8 mouse cellular contexts compared by ENCODE assay signal in the genomic region with DNA sequence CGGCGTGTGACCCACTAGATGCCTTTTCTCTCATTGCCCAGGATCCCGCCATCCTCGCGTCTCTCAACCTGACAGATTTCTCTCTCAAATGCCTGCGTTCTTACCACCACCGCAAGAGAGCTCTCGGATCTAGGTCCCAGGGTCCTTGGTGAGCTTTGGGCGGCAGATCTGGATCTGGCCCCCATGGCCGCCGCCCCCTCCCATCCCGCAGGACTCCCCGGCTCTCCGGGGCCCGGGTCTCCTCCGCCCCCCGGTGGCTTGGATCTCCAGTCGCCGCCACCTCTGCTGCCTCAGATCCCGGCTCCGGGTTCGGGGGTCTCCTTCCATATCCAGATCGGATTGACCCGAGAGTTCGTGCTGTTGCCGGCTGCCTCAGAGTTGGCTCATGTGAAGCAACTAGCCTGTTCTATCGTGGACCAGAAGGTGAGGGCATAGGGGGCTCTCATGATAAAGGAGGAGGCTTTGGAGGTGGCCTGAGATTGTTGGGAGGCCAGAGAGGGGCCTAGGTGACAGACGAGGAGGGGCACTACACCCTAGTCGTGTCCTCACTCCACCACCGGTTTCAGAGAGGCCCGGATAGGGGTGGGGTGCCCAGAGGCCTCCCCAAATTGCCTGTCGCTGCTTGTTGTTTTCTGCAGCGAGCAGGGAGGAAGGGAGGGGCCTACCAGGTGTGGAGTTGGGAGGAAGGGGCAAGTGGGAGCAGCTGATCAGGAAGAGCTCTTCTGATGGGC. TPM values are rescaled to one million over a fixed set of nuclear protein-coding genes. Genes with fewer than 3 reads are reported as not detected.
DNase-seq lines count a peak whose midpoint lies in the region; ATAC-seq and TF ChIP-seq lines count a peak whose summit lies in the region.

No protein-coding gene starts in this region.

- ATAC-seq in hindbrain, embryonic 15.5 days (ENCODE audit: low FRiP score, low read depth): peak; percentile 5; the same call in 1 of the 2 replicates
- no peak for ATAC-seq in liver, embryonic 11.5 days (replicated peaks; ENCODE audit: low FRiP score)

- TF ChIP-seq CTCF in layer of hippocampus, adult 2 months (conservative IDR thresholded peaks at IDR 0.05): no peak

- peak overlapping the region; percentile 87 for H3K27ac ChIP-seq in layer of hippocampus, adult 2 months
- H3K27ac ChIP-seq in forebrain, embryonic 10.5 days: peak overlapping the region; percentile 84
- peak overlapping the region; percentile 69 for H3K27ac ChIP-seq in hindbrain, embryonic 15.5 days (replicated peaks)
- peak overlapping the region; percentile 64 for H3K27ac ChIP-seq in liver, embryonic 11.5 days (ENCODE audit: low read depth, low read length)

- no peak for TF ChIP-seq POLR2A in myocyte (IDR thresholded peaks at IDR 0.05; ENCODE audit: insufficient read length, low read depth)

- H3K9ac ChIP-seq in hindbrain, embryonic 15.5 days: peak overlapping the region; percentile 52
- peak overlapping the region; percentile 73 for H3K9ac ChIP-seq in liver, embryonic 11.5 days (ENCODE audit: low read depth, low read length)

- 3% methylated on average over 33 of the region's 33 CpGs for WGBS in forebrain, embryonic 10.5 days
- 2% methylated on average over 33 of the region's 33 CpGs for WGBS in hindbrain, embryonic 15.5 days
- 2% methylated on average over 33 of the region's 33 CpGs for WGBS in liver, embryonic 11.5 days

- H3ac ChIP-seq in myocyte (ENCODE audit: control insufficient read depth, insufficient read length): peak overlapping the region; percentile 61

- H3K27me3 ChIP-seq in forebrain, embryonic 10.5 days (ENCODE audit: poor library complexity, severe bottlenecking): peaks cover 13% of the 10 kb centered on the region; the same call in 1 of the 2 replicates
- H3K27me3 ChIP-seq in hindbrain, embryonic 15.5 days: no peaks in the 10 kb centered on the region
- no peaks in the 10 kb centered on the region for H3K27me3 ChIP-seq in liver, embryonic 11.5 days (replicated peaks; ENCODE audit: control insufficient read depth, insufficient read depth, low read length)
- H3K27me3 ChIP-seq in myocyte (ENCODE audit: control insufficient read depth, insufficient read depth, insufficient read length): no peaks in the 10 kb centered on the region

- DNase-seq in layer of hippocampus, adult 2 months (ENCODE audit: low spot score in 2 of 2): no peak
- no peak for DNase-seq in layer of hippocampus, adult 18-20 months (ENCODE audit: low spot score in 2 of 2)
- peak; percentile 31 for DNase-seq in forebrain, embryonic 10.5 days (ENCODE audit: extremely low spot score, low spot score)
- no peak for DNase-seq in liver, embryonic 11.5 days (ENCODE audit: low spot score)
- DNase-seq in thymus, postnatal 4 days: peak; percentile 81
- no peak for DNase-seq in left cerebral cortex, postnatal 14 days (ENCODE audit: low spot score in 2 of 2)

- peaks cover 48% of the 10 kb centered on the region for H3K36me3 ChIP-seq in forebrain, embryonic 10.5 days (replicated peaks)
- H3K36me3 ChIP-seq in hindbrain, embryonic 15.5 days: peaks cover 27% of the 10 kb centered on the region
- H3K36me3 ChIP-seq in liver, embryonic 11.5 days (ENCODE audit: control insufficient read depth, insufficient read depth, low read length): peaks cover 18% of the 10 kb centered on the region
- peaks cover 3% of the 10 kb centered on the region for H3K36me3 ChIP-seq in myocyte (ENCODE audit: control insufficient read depth, insufficient read depth)

- no peaks in the 10 kb centered on the region for H3K9me3 ChIP-seq in forebrain, embryonic 10.5 days
- no peaks in the 10 kb centered on the region for H3K9me3 ChIP-seq in hindbrain, embryonic 15.5 days
- no peaks in the 10 kb centered on the region for H3K9me3 ChIP-seq in liver, embryonic 11.5 days (ENCODE audit: control insufficient read depth, low read length)

- peaks cover 48% of the 10 kb centered on the region for H3K4me1 ChIP-seq in forebrain, embryonic 10.5 days
- H3K4me1 ChIP-seq in hindbrain, embryonic 15.5 days (replicated peaks): peaks cover 33% of the 10 kb centered on the region
- peaks cover 32% of the 10 kb centered on the region for H3K4me1 ChIP-seq in liver, embryonic 11.5 days (replicated peaks; ENCODE audit: control insufficient read depth, insufficient read depth, low read length)

- H3K79me2 ChIP-seq in myocyte (ENCODE audit: control insufficient read depth, insufficient read depth): no peaks in the 10 kb centered on the region

- H3K4me3 ChIP-seq in layer of hippocampus, adult 2 months: peak overlapping the region; percentile 54
- peak overlapping the region; percentile 66 for H3K4me3 ChIP-seq in forebrain, embryonic 10.5 days
- H3K4me3 ChIP-seq in hindbrain, embryonic 15.5 days: peak overlapping the region; percentile 56
- peak overlapping the region; percentile 74 for H3K4me3 ChIP-seq in liver, embryonic 11.5 days (ENCODE audit: low read depth, low read length)
- peak overlapping the region; percentile 73 for H3K4me3 ChIP-seq in myocyte

- peak overlapping the region; percentile 82 for H3K4me2 ChIP-seq in hindbrain, embryonic 15.5 days
- peak overlapping the region; percentile 100 for H3K4me2 ChIP-seq in liver, embryonic 11.5 days
- peak overlapping the region; percentile 98 for H3K4me2 ChIP-seq in myocyte (ENCODE audit: low read depth)

- intact Hi-C loops in left cerebral cortex, postnatal 14 days (cut with DNase I): no loop called here

TF ChIP-seq in myocyte, 11 proteins besides CTCF, POLR2A, EP300 and RAD21:
- no peak for TF ChIP-seq MYOG (IDR thresholded peaks at IDR 0.05; ENCODE audit: control insufficient read depth in 1 of 3, insufficient read depth in 1 of 3, insufficient read length in 2 of 3, low read depth in 2 of 3)
- no peak for TF ChIP-seq TCF3 (IDR thresholded peaks at IDR 0.05; ENCODE audit: insufficient read length, low read depth)
- no peak for TF ChIP-seq REST (IDR thresholded peaks at IDR 0.05; ENCODE audit: insufficient read depth, insufficient read length)
- TF ChIP-seq MYOD1 (IDR thresholded peaks at IDR 0.05; ENCODE audit: control insufficient read depth in 1 of 3, insufficient read length in 2 of 3, low read depth in 2 of 3): no peak

RNA-seq across cellular contexts. Expression of a gene that starts 0.9 kb away (rescaled TPM):
- 1 to 10 TPM; 6.5 to 7.3 TPM for total RNA-seq in layer of hippocampus, adult 2 months (2021)
- 1 to 10 TPM; 4.7 to 6.1 TPM for total RNA-seq in layer of hippocampus, adult 18-20 months (2021)
- polyA plus RNA-seq in forebrain, embryonic 10.5 days (2016; fragmentation: Nextera tagmentation; extraction: Ambion mirVana): 9.6 and 10.7 TPM in 2 replicates
- polyA plus RNA-seq in hindbrain, embryonic 15.5 days (2015; fragmentation: Nextera tagmentation; extraction: Ambion mirVana): 6.2 and 6.7 TPM in 2 replicates
- polyA plus RNA-seq in liver, embryonic 11.5 days (2014; fragmentation: Nextera tagmentation; extraction: Ambion mirVana): 7.6 and 8.4 TPM in 2 replicates
- 4.7 TPM for polyA plus RNA-seq in myocyte (2012; fragmentation: generic; extraction: Trizol)
- 1 to 10 TPM; 9.0 to 9.3 TPM for total RNA-seq in left cerebral cortex, postnatal 14 days (2021)

RNA-seq across cellular contexts. Expression of a gene that starts 27.1 kb away (rescaled TPM):
- total RNA-seq in layer of hippocampus, adult 2 months (2021): 10 to 100 TPM; 46.7 to 49.5 TPM
- total RNA-seq in layer of hippocampus, adult 18-20 months (2021): 10 to 100 TPM; 46.7 to 46.9 TPM
- polyA plus RNA-seq in forebrain, embryonic 10.5 days (2016; fragmentation: Nextera tagmentation; extraction: Ambion mirVana): 26.3 and 27.2 TPM in 2 replicates
- polyA plus RNA-seq in hindbrain, embryonic 15.5 days (2015; fragmentation: Nextera tagmentation; extraction: Ambion mirVana): 46.5 and 50.9 TPM in 2 replicates
- polyA plus RNA-seq in liver, embryonic 11.5 days (2014; fragmentation: Nextera tagmentation; extraction: Ambion mirVana): 20.3 and 22.9 TPM in 2 replicates
- polyA plus RNA-seq in myocyte (2012; fragmentation: generic; extraction: Trizol): 26.7 TPM
- total RNA-seq in left cerebral cortex, postnatal 14 days (2021): 10 to 100 TPM; 50.3 to 57.2 TPM

RNA-seq across cellular contexts. Expression of a gene that starts 27.9 kb away (rescaled TPM):
- 100 to 1,000 TPM; 286 to 314 TPM for total RNA-seq in layer of hippocampus, adult 2 months (2021)
- total RNA-seq in layer of hippocampus, adult 18-20 months (2021): 100 to 1,000 TPM; 260 to 290 TPM
- polyA plus RNA-seq in forebrain, embryonic 10.5 days (2016; fragmentation: Nextera tagmentation; extraction: Ambion mirVana): 120 and 122 TPM in 2 replicates
- polyA plus RNA-seq in hindbrain, embryonic 15.5 days (2015; fragmentation: Nextera tagmentation; extraction: Ambion mirVana): 171 and 184 TPM in 2 replicates
- polyA plus RNA-seq in liver, embryonic 11.5 days (2014; fragmentation: Nextera tagmentation; extraction: Ambion mirVana): 74.8 and 80.9 TPM in 2 replicates
- polyA plus RNA-seq in myocyte (2012; fragmentation: generic; extraction: Trizol): 51.8 TPM
- total RNA-seq in left cerebral cortex, postnatal 14 days (2021): 100 to 1,000 TPM; 333 to 347 TPM

RNA-seq across cellular contexts. Expression of a gene that starts 31.5 kb away (rescaled TPM):
- total RNA-seq in layer of hippocampus, adult 2 months (2021): 100 to 1,000 TPM; 154 to 156 TPM
- 100 to 1,000 TPM; 173 to 175 TPM for total RNA-seq in layer of hippocampus, adult 18-20 months (2021)
- 1.9 and 2.2 TPM in 2 replicates for polyA plus RNA-seq in forebrain, embryonic 10.5 days (2016; fragmentation: Nextera tagmentation; extraction: Ambion mirVana)
- polyA plus RNA-seq in hindbrain, embryonic 15.5 days (2015; fragmentation: Nextera tagmentation; extraction: Ambion mirVana): 5.1 and 5.6 TPM in 2 replicates
- 2.5 and 2.6 TPM in 2 replicates for polyA plus RNA-seq in liver, embryonic 11.5 days (2014; fragmentation: Nextera tagmentation; extraction: Ambion mirVana)
- 10.0 TPM for polyA plus RNA-seq in myocyte (2012; fragmentation: generic; extraction: Trizol)
- total RNA-seq in left cerebral cortex, postnatal 14 days (2021): 100 to 1,000 TPM; 130 to 141 TPM

RNA-seq across cellular contexts. Expression of a gene that starts 48.0 kb away (rescaled TPM):
- total RNA-seq in layer of hippocampus, adult 2 months (2021): 1 to 10 TPM; 1.9 to 4.0 TPM
- total RNA-seq in layer of hippocampus, adult 18-20 months (2021): 1 to 10 TPM; 2.6 to 2.8 TPM
- 5.5 and 6.6 TPM in 2 replicates for polyA plus RNA-seq in forebrain, embryonic 10.5 days (2016; fragmentation: Nextera tagmentation; extraction: Ambion mirVana)
- polyA plus RNA-seq in hindbrain, embryonic 15.5 days (2015; fragmentation: Nextera tagmentation; extraction: Ambion mirVana): 1.3 and 5.3 TPM in 2 replicates
- polyA plus RNA-seq in liver, embryonic 11.5 days (2014; fragmentation: Nextera tagmentation; extraction: Ambion mirVana): 1.8 and 3.3 TPM in 2 replicates
- polyA plus RNA-seq in myocyte (2012; fragmentation: generic; extraction: Trizol): 3.8 TPM
- 1 to 10 TPM; 1.2 to 1.5 TPM for total RNA-seq in left cerebral cortex, postnatal 14 days (2021)

Comparison
In these comparisons a context has a peak if more than half of its experiments do, and no peak if none do; other contexts are left out.
1. DNase-seq: peak in forebrain, embryonic 10.5 days (single experiment) and thymus, postnatal 4 days (single experiment); none in layer of hippocampus, adult 2 months (0 of 2), layer of hippocampus, adult 18-20 months (0 of 2), liver, embryonic 11.5 days (single experiment) and left cerebral cortex, postnatal 14 days (0 of 2).
2. Peak in every context shown above with its lines, with median percentiles within 50 percentile points of each other: H3K27ac ChIP-seq, H3K4me3 ChIP-seq and H3K4me2 ChIP-seq.